ENCODE assay signal across 15 mouse cellular contexts in the genomic region with DNA sequence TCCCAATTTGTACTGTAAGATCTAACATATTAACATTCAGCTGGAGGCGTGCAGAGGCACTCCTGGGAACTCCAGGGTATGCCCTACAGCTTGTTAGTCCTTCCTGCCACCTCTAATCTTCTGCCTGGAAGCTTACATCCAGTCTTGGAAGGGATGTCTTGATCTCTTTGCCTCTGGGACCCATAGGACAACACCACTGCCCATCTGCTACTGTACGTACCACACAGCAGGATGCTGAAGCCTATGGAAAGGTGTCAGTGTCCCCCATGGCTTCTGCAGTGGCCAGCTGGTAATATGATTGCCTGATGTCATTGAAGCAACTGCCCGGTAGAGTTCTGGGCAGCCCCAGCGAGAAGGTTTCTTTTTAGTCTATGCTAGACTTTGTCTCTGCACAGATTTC. TPM values are rescaled to one million over a fixed set of nuclear protein-coding genes. Genes with fewer than 3 reads are reported as not detected.
DNase-seq lines count a peak whose midpoint lies in the region; TF ChIP-seq lines count a peak whose summit lies in the region.
"Had no signal": no experiment of that assay in that cellular context is flagged by ENCODE, and none has a peak within 500 bp of the region (broad histone marks: within the 10 kb centered on the region; RNA-seq: fewer than 3 reads in every experiment).

No protein-coding gene starts in this region.

- H3K27ac ChIP-seq in left cerebral cortex, adult 2 months, result no peak overlapping the region
- H3K27ac ChIP-seq in limb, embryonic 10.5 days, result 0 out of 2 replicates have a peak overlapping the region, but pooled peaks have one; percentile 31
- H3K27ac ChIP-seq: hindbrain, embryonic 14.5 days had no signal

- H3K9me3 ChIP-seq in limb, embryonic 10.5 days (replicated peaks), result no peaks in the 10 kb centered on the region
- H3K9me3 ChIP-seq: heart, embryonic 12.5 days had no signal

- no peak for TF ChIP-seq CTCF in left cerebral cortex, adult 2 months (IDR thresholded peaks at IDR 0.05)

- peaks cover 15% of the 10 kb centered on the region for H3K4me1 ChIP-seq in limb, embryonic 10.5 days

- H3K36me3 ChIP-seq in limb, embryonic 10.5 days, result no peaks in the 10 kb centered on the region
- H3K36me3 ChIP-seq: heart, embryonic 12.5 days had no signal

- no peaks in the 10 kb centered on the region for H3K27me3 ChIP-seq in limb, embryonic 10.5 days (ENCODE audit: low read depth, poor library complexity, severe bottlenecking)
- H3K27me3 ChIP-seq: CH12.LX; heart, embryonic 12.5 days; Patski had no signal

- no peak overlapping the region for H3K4me3 ChIP-seq in left cerebral cortex, adult 2 months
- no peak overlapping the region for H3K4me3 ChIP-seq in limb, embryonic 10.5 days
- H3K4me3 ChIP-seq: heart, embryonic 12.5 days had no signal

- DNase-seq in heart, adult 11 months, result peak; percentile 55
- DNase-seq in heart, postnatal 4 days, result no peak
- DNase-seq in left cerebral cortex, postnatal 4 days, result peak; percentile 36
- DNase-seq in left cerebral cortex, adult 2 months (ENCODE audit: extremely low spot score in 1 of 2, low spot score in 2 of 2), result no peak
- no peak for DNase-seq in limb, embryonic 10.5 days (ENCODE audit: low spot score)
- DNase-seq in retina, postnatal 1 day, result peak; percentile 8
- DNase-seq: cerebellum, adult 11-12 months; cerebellum, adult 9-10 months; cerebellum, postnatal 25 days; gastrocnemius, postnatal 14 days had no signal

- intact Hi-C loops in left cerebral cortex, postnatal 4 days (cut with DNase I), result no loop called here
- intact Hi-C loops in left cerebral cortex, adult 2 months (cut with DNase I), result no loop called here

- WGBS in limb, embryonic 10.5 days, result 83% methylated on average over 4 of the region's 4 CpGs

RNA-seq across cellular contexts. Expression of gene Palm2, which starts 52.7 kb away (rescaled TPM):
- total RNA-seq in heart, postnatal 4 days (2021), result 10 to 100 TPM; 48.4 to 64.2 TPM
- total RNA-seq in left cerebral cortex, postnatal 4 days (2021), result 10 to 100 TPM; 74.0 to 80.4 TPM
- 10 to 100 TPM; 60.4 to 64.3 TPM for total RNA-seq in left cerebral cortex, adult 2 months (2021)
- polyA plus RNA-seq in limb, embryonic 10.5 days (2016; fragmentation: Nextera tagmentation; extraction: Ambion mirVana), result 2.4 and 3.9 TPM in 2 replicates
- total RNA-seq: CH12.LX had no signal
- polyA plus RNA-seq: activated CD4-positive, CD25-positive, alpha-beta regulatory T cell, adult 4 months had no signal

Comparison
In these comparisons a context has a peak if more than half of its experiments do, and no peak if none do; other contexts are left out.
1. DNase-seq: peak in heart, adult 11 months (single experiment), left cerebral cortex, postnatal 4 days (single experiment) and retina, postnatal 1 day (single experiment); none in heart, postnatal 4 days (single experiment), left cerebral cortex, adult 2 months (0 of 2) and limb, embryonic 10.5 days (single experiment).